Mouse (Mus musculus): ENCODE data around the gene Cbs. TPM values are rescaled to one million over a fixed set of nuclear protein-coding genes. Genes with fewer than 3 reads are reported as not detected.

Gene Cbs
- total RNA-seq, 1 experiment from 2014 or later, result 49.1 TPM

DNA sequence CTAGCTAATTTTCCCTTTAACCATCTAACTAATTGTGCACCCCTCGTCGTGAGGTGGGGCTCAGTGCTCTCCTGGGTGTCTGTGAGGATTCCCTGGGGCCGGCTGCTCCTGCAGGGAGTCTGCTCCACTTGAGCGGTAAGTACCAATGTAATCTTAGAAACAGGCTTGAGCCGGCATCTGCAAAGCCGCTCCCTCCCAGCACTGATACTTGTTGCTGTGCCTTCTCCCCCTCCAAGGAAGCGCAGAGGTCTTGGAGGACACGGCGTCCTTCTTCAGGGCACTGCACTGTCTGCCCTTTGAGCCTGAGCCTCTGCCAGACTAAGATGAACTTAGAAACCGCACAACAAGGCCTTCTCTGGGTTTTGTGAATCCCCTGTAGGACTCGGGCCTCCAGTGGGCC, 46.2 kb downstream of the Cbs start:
- no peak for DNase-seq

DNA sequence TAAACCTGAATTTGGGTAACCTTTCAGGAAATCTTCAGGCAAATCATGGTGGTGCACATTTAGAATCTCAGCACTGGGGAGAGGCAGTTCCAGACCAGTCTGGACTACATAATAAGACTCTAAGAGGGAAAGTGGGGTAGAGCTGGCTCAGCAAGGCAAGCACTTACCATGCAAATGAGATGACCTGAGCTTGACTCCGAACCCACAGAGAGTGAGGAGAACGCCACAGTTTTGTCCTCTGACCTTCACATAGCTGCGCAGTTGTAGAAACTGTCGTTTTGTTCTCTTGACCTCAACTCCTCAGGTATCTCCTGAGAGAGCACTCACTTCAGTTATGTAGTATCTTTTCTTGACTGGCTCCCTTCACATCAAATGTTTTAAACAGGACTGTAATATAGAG, 48.3 kb downstream of the Cbs start:
- no peak for DNase-seq

DNA sequence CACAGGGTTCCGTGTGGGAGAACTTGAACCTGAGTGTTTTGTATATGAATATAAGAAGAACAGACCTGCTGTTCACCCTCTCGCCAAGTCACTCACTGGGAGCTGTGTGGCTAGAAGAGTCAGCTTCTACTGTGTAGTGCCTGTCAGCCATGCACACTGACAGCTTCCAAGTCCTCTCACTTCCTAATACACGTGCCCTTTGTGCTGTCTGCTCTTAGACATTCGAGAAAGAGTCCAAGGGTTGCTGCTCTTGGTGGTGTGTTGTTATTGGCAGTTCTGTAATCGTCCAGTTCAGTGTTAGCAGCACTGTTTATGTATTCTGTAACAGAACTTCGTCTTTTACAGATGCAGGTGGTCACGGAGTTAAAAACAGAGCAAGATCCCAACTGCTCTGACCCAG, 48.9 kb downstream of the Cbs start:
- DNase-seq, result no peak

DNA sequence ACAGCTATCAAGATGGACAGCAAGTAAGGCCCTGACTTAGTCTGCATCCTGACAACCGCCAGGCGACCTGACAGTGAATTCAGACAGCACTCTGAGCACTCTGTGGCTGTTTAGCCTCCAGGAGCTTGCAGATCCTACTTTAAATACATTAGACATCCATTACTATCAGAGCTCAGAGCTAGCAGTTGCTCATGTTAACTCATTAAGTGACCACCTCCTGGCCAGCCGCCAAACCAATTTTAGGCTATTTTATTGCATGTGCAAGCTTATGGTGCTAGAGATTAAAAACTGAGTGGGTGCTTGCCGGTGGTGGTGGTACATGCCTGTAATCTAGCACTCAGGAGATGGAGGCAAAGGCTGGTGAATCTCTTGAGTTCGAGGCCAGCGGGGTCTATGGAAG, 53.3 kb downstream of the Cbs start:
- DNase-seq, result no peak

DNA sequence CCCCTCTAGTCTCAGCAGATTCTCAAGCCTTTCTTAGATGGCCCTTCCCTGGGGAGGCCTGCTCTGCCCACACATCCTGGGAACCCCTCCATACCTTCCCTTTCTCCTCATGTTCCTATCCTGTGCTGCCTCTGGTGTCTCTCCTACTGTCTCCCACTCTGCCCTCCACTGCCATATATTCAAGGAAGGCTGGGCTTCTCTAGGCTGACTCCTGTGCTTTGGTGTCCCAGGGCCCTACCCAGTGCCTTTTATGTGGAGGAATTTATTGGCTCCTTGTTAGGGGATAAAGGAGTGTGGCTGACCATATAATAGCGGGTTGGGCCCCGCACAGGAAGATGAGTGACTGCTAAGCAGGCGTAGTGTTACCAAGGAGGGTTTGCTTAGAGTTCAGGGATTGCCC, 53.9 kb downstream of the Cbs start:
- no peak for DNase-seq

DNA sequence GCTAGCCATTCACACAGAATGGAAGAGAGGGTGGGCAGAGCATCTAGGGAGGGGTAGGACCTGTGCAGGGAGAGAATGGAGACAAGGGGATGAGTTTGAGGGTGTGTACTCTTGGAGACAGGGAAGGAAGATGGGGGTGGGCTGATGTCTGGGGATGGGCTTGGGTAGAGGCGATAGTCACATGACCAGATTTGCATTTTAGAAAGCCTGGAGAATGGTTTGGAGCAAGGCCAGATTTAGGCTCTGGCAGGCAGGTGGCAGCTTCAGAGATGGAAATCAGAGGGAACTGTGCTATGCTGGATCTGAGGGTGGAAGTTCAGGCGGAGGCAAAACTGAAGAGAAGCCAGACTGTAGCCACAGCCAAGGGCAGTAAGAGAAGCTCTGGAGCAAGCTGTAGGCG, 56.7 kb downstream of the Cbs start:
- no peak for DNase-seq

DNA sequence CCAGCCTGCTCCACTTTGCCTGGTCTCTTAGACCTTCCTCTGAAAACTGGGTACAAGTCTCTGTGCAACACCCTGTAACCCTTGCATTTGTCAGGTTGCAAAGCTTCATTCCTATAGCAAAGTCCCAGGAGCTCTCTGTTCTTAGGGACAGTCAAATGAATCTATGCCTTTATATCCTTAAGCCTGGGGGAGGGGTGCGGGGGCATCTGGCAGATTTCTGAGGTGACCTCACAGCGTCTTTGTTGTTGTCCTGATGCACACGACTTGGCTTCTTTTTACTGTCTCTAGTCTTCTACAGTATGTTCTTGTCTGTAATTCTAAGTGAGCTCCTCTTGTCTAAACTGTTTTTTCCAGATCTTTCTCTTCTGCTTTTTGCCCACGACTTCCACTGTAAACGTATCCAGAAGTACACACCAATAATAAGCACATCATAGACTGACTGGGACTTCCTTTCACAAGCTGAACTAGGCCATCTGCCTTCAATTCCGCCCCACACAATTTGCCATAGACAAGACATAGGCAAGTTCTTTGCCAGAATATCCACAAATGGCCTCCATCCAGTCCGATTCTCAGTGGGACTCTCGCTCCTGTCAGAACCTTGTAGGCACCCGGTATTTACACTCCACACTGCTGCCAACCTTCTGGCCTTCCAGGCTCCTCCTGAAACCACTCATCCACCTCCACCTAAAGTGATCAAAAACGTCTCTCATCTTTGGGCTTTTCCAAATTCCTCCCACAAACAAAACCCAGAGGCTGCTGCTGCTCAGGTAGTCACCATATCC, 60.5 kb downstream of the Cbs start:
- no peak for DNase-seq

DNA sequence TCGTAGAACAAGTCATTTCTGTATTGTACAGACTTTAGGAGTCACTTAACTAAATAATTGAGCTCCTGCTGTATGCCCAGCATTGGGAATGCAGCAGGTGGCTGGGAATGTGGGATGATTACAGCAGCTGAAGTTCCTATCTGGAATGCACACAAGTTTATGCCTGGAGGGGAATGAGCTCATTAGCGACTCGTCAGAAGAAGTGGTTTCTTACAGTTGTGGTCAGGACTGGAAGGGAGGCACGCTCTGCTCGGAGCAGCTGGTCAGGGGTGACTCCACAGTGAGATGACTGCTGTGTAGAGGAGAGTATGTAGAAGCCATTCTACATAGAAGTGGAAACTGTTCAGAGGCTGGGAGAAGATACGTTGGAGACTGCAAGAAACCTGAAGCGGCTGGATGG, 62.4 kb downstream of the Cbs start:
- no peak for DNase-seq

DNA sequence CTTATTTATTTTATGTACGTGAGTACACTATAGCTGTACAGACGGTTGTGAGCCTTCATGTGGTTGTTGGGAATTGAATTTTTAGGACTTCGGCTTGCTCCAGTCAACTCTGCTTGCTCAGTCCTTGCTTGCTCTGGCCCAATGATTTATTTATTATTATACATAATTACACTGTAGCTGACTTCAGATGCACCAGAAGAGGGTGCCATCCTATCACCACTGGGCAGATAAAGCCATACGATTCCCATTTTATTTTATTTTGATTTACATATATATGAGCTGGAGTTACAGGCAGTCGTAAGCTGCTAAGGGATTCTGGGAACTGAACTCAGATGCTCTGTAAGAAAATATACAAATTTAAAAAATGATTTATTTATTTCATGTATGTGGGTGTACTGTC, 65.3 kb downstream of the Cbs start:
- no peak for DNase-seq

DNA sequence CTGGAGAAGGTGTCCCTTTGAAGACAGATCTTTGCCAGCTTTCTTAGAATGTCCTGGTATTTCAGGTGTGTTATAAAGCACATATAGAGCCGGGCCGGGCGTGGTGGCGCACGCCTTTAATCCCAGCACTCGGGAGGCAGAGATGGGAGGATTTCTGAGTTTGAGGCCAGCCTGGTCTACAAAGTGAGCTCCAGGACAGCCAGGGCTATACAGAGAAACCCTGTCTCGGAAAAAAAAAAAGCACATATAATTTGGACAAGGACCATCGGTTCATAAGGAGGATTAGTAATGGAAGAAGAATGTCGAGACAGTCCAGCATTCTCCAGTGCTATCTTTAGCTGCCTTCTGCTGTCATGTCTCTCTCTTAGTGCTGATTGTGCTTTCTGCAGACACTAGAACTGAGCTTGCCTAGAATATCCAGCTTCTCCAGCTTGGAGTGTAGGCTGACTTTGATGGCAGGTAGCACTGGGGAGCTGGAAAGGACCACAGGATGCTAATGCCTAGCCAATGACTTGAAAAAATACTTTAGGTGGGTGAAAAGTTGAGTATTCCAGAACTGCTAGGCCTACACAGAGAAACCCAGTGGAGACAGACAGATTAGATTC, 66.6 kb downstream of the Cbs start:
- no peak for DNase-seq

DNA sequence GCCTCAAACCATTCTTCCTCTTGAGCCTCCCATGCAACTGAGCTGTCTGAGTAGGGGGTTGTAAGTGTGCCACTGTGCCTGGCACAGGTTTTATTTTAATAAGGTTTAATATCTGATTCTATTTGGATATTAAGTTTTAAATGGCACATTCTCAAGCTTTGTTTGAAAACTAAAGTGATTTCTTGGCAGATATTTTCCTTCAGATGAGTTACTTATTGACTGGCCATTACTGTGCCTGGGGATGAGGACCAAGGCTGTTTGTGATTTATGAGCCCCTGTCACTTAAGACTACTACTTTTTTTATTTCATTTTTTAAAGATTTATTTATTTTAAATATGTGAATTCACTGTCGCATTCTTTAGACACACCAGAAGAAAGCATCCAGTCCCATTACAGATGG, 67.3 kb downstream of the Cbs start:
- DNase-seq, result no peak

DNA sequence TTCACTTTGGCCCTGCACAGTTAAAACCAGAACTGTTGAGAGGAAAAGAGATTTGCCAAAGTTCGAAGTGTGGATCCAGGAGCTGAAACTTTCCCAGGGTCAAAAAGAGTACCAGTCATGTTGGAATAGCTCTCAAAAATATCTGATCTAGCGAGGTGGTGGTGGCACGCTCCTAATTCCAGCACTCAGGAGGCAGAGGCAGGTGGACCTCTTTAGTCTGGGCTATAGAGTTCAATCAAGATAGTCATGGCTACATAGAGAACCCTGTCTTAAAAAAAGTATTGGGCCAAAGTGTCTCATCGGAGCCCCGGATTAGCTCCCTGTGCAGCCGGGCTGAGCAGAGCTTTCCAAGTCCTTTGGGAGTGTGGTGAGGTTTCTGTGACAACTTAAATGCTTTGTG, 70.8 kb downstream of the Cbs start:
- DNase-seq, result no peak

DNA sequence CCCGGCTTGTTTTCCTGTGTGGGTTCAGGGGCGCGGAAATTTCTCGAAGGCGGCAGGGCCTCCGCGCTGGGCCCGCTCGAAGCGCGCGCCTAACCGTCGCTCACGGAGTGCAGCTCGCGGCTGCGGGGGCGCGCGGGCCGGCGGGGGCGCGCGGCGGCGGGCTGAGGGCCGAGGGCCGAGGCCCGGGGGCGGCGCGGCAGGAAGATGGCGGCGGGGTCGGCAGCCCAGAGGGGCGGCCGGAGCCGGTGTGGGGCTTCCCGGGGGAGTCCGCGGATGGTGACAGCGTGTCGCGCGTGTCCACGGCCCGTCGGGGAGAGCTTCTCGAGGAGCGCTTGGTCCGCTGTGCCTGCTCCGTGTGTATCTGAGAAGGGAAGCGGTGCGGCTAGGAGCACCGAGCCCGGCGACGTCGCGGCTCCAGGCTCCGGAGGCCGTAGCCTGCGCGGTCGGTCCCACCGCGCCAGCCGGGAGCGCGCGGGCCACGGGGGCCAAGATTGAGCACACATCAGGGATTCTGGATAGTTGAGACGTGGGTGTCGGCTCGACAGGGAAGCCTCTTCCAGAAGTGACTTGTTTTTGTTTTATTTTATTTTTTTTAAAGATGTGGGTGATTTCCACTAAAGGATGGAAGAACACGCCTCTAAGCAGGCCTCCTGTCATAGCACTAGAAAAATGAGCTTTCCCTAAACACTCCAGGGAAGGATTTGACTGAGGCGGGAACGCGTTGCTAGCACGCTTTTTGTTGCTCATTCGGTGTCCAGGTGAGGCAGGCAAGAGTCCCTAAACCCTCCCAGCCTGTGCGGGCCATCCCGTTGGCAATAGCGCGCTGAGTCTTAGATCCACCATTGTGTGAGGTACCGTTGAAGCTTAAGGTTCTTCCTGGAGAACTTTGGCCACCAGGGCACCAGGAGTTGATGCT, 71.6 kb downstream of the Cbs start:
- peak; percentile 79 for DNase-seq

DNA sequence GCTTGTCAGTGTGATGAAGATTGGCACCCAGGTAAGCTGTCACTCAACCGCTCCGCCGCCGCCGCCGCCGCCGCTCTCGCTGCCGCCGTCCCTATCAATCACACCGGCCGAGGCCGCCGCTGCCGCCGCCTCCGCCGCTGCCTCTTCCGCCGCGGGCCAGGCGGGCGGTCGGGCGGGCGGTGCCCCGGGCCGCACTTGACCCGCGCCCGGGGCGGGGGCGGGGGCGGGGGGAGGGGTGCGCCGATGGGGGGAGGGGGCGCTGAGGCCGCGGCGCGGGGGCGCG, 72.2 kb downstream of the Cbs start:
- DNase-seq, result no peak

DNA sequence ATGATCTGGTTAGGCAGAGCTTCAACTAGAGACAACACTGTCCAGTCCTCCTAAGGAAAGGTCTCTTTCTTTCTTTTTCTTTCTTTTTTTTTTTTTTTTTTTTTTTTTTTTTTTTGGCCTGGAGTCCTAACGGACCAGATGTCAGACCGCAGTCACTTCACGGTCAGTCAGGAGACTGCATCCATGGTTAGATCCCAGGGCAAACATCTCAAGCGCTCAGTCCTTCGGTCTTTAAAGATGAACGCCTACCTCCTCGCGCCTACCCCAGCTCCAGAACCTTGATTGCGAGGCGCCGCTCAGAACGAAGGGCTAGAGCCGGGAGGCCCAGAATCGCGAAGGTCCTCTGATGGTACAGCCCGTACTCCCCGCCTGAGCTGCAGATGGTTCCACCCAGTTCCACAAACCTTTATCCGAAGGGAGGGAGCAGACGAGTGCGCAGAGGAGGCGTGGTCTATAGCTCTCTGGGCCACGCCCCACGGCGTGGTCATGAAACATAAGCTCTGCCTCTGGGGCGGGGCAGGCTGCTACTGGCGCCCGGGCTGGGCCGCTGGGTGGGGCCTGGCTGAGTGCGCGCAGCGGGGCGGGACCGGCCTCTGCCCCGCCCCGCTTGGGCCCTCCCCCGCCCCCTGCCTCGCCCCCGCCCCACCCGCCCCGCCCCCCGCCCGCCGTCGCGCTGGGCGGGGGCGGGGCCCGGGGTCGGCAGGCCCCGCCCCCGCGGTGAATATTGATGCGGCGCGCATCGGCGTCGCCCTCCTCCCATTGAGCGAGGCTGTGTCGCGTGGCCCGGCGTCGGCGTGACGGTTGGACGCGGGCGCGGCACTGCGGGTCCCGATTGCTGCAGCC, 72.8 kb downstream of the Cbs start, which contains the start of gene Pknox1:
Gene Pknox1 (plus strand): TSS at position 720 of the 843 bp plus-strand sequence.
- peak; percentile 99 for DNase-seq

DNA sequence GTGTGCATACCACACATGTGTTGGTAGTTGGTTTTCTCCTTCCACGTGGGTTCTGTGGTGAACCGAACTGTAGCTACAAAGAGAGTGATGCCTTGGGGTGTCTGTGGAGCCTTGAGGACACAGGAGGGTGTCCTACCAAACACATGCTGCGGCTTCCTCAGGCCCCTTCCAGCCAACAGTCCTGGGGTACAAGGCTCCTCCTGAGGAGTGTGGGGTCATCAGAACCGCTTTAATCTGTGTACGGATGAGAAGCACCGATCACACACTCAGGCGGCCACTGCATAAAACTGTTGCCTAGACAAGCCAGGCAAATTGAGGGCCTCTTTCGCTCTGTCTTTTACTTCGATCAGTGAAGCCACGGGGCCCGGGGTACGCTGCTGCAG, 73.4 kb downstream of the Cbs start:
- DNase-seq, result peak; percentile 58

DNA sequence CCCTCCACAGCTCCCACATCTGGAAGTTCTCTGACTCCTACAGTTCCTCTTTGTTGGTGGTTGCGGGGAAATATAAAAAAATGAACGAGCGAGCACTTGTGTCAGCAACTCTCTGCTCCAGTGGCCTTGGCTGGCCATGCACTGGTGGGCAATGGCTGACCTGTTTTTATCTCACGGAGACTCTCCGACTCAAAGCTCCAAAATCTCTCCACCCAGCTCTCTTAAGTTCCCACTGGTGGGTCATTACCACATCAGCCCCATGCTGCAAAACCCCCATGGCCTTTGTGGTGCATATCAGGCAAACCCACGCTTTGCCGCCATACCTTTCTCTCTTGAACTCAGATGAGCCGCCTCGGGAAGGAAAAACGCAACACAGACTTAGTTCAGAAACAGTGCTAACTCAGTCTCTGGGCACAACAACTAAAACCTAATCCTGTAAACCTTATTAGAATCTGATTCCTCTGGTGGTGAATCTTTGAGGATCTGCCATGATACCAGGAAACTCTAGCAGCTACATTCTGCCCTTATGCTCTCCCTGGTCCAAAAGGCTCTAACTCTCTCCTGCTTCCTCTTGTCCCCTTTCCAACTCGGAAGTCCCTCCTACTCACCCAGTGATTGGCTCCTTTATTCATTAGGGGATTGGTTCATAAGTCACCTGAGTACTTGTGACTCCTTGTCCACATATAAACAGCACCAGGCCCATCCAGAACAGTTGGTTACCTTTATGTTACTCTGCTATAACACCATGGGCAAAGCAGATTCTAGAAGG, 77.8 kb downstream of the Cbs start:
- no peak for DNase-seq

Data from adrenal gland, postnatal 14 days (tissue).